Mouse (Mus musculus): Measurements from ENCODE around the gene Rec114. TPM values are rescaled to one million over a fixed set of nuclear protein-coding genes. Genes with fewer than 3 reads are reported as not detected.

Gene Rec114
- polyA plus RNA-seq, 1 experiment: not detected

GRCm38 (mm10) chr9:58662791-58663190 lies 81.0 kb downstream of the Rec114 start:
- Histone ChIP-seq H3K4me1 (ENCODE audit: control insufficient read depth, insufficient read depth, low read length) (peaks cover 6% of the 10 kb centered on the region; the same call in 1 of the 2 replicates), H3K27ac (ENCODE audit: insufficient read depth, low read depth, low read length) (no peak overlapping the region), H3K4me3 (ENCODE audit: insufficient read depth, low read depth, low read length) (no peak overlapping the region)
- TF ChIP-seq CTCF (IDR thresholded peaks at IDR 0.05; ENCODE audit: insufficient read depth, low read depth, low read length) (no peak), POLR2A (IDR thresholded peaks at IDR 0.05; ENCODE audit: insufficient read depth, low read depth, low read length) (no peak)
- 96% methylated on average over 3 of the region's 3 CpGs for WGBS

GRCm38 (mm10) chr9:58662007-58662406 lies 81.8 kb downstream of the Rec114 start:
- no peak overlapping the region for H3K4me3 ChIP-seq (ENCODE audit: insufficient read depth, low read depth, low read length)
- no peak overlapping the region for H3K27ac ChIP-seq (ENCODE audit: insufficient read depth, low read depth, low read length)
- 91% methylated on average over 4 of the region's 4 CpGs for WGBS
- peaks cover 6% of the 10 kb centered on the region; the same call in 1 of the 2 replicates for H3K4me1 ChIP-seq (ENCODE audit: control insufficient read depth, insufficient read depth, low read length)
- no peak for TF ChIP-seq POLR2A (IDR thresholded peaks at IDR 0.05; ENCODE audit: insufficient read depth, low read depth, low read length)

- WGBS: 88% methylated on average over 3 of the region's 3 CpGs
- H3K4me1 ChIP-seq (ENCODE audit: control insufficient read depth, insufficient read depth, low read length): peaks cover 6% of the 10 kb centered on the region; the same call in 1 of the 2 replicates
- TF ChIP-seq CTCF (IDR thresholded peaks at IDR 0.05; ENCODE audit: insufficient read depth, low read depth, low read length) (no peak), POLR2A (IDR thresholded peaks at IDR 0.05; ENCODE audit: insufficient read depth, low read depth, low read length) (no peak)
- H3K27ac ChIP-seq (ENCODE audit: insufficient read depth, low read depth, low read length): no peak overlapping the region
- no peak overlapping the region for H3K4me3 ChIP-seq (ENCODE audit: insufficient read depth, low read depth, low read length)
Observed at GRCm38 (mm10) chr9:58660673-58661072, 83.1 kb downstream of the Rec114 start.

- 73% methylated on average over 9 of the region's 9 CpGs for WGBS
- no peak overlapping the region for H3K4me3 ChIP-seq (ENCODE audit: insufficient read depth, low read depth, low read length)
- no peak overlapping the region for H3K27ac ChIP-seq (ENCODE audit: insufficient read depth, low read depth, low read length)
- TF ChIP-seq CTCF (IDR thresholded peaks at IDR 0.05; ENCODE audit: insufficient read depth, low read depth, low read length) (no peak), POLR2A (IDR thresholded peaks at IDR 0.05; ENCODE audit: insufficient read depth, low read depth, low read length) (no peak)
- peaks cover 6% of the 10 kb centered on the region; the same call in 1 of the 2 replicates for H3K4me1 ChIP-seq (ENCODE audit: control insufficient read depth, insufficient read depth, low read length)
Observed at GRCm38 (mm10) chr9:58659989-58660388, 83.8 kb downstream of the Rec114 start.

GRCm38 (mm10) chr9:58659331-58659730 lies 84.4 kb downstream of the Rec114 start:
- TF ChIP-seq POLR2A (IDR thresholded peaks at IDR 0.05; ENCODE audit: insufficient read depth, low read depth, low read length): no peak
- no peak for TF ChIP-seq CTCF (IDR thresholded peaks at IDR 0.05; ENCODE audit: insufficient read depth, low read depth, low read length)
- Histone ChIP-seq H3K27ac (ENCODE audit: insufficient read depth, low read depth, low read length) (no peak overlapping the region), H3K4me3 (ENCODE audit: insufficient read depth, low read depth, low read length) (no peak overlapping the region), H3K4me1 (ENCODE audit: control insufficient read depth, insufficient read depth, low read length) (peaks cover 6% of the 10 kb centered on the region; the same call in 1 of the 2 replicates)
- 86% methylated on average over 3 of the region's 3 CpGs for WGBS

GRCm38 (mm10) chr9:58658596-58659309 lies 85.0 kb downstream of the Rec114 start:
- TF ChIP-seq POLR2A (IDR thresholded peaks at IDR 0.05; ENCODE audit: insufficient read depth, low read depth, low read length) (no peak), CTCF (IDR thresholded peaks at IDR 0.05; ENCODE audit: insufficient read depth, low read depth, low read length) (no peak)
- Histone ChIP-seq H3K27ac (ENCODE audit: insufficient read depth, low read depth, low read length) (no peak overlapping the region), H3K4me3 (ENCODE audit: insufficient read depth, low read depth, low read length) (no peak overlapping the region), H3K4me1 (ENCODE audit: control insufficient read depth, insufficient read depth, low read length) (peaks cover 6% of the 10 kb centered on the region; the same call in 1 of the 2 replicates)
- WGBS: 73% methylated on average over 4 of the region's 4 CpGs

GRCm38 (mm10) chr9:58657735-58658512 lies 85.8 kb downstream of the Rec114 start:
- Histone ChIP-seq H3K27ac (ENCODE audit: insufficient read depth, low read depth, low read length) (no peak overlapping the region), H3K4me3 (ENCODE audit: insufficient read depth, low read depth, low read length) (no peak overlapping the region), H3K4me1 (ENCODE audit: control insufficient read depth, insufficient read depth, low read length) (peaks cover 6% of the 10 kb centered on the region; the same call in 1 of the 2 replicates)
- WGBS: 83% methylated on average over 5 of the region's 5 CpGs
- no peak for TF ChIP-seq POLR2A (IDR thresholded peaks at IDR 0.05; ENCODE audit: insufficient read depth, low read depth, low read length)
- TF ChIP-seq CTCF (IDR thresholded peaks at IDR 0.05; ENCODE audit: insufficient read depth, low read depth, low read length): no peak

GRCm38 (mm10) chr9:58656824-58657223 lies 86.9 kb downstream of the Rec114 start:
- Histone ChIP-seq H3K4me3 (ENCODE audit: insufficient read depth, low read depth, low read length) (no peak overlapping the region), H3K4me1 (ENCODE audit: control insufficient read depth, insufficient read depth, low read length) (peaks cover 6% of the 10 kb centered on the region; the same call in 1 of the 2 replicates), H3K27ac (ENCODE audit: insufficient read depth, low read depth, low read length) (no peak overlapping the region)
- TF ChIP-seq CTCF (IDR thresholded peaks at IDR 0.05; ENCODE audit: insufficient read depth, low read depth, low read length) (no peak), POLR2A (IDR thresholded peaks at IDR 0.05; ENCODE audit: insufficient read depth, low read depth, low read length) (no peak)
- 91% methylated on average over 2 of the region's 2 CpGs for WGBS

- no peak for TF ChIP-seq CTCF (IDR thresholded peaks at IDR 0.05; ENCODE audit: insufficient read depth, low read depth, low read length)
- no peak for TF ChIP-seq POLR2A (IDR thresholded peaks at IDR 0.05; ENCODE audit: insufficient read depth, low read depth, low read length)
- H3K4me1 ChIP-seq (ENCODE audit: control insufficient read depth, insufficient read depth, low read length): peaks cover 6% of the 10 kb centered on the region; the same call in 1 of the 2 replicates
- H3K27ac ChIP-seq (ENCODE audit: insufficient read depth, low read depth, low read length): no peak overlapping the region
- H3K4me3 ChIP-seq (ENCODE audit: insufficient read depth, low read depth, low read length): no peak overlapping the region
- 64% methylated on average over 2 of the region's 2 CpGs for WGBS
Observed at GRCm38 (mm10) chr9:58656396-58656795, 87.4 kb downstream of the Rec114 start.
